Mouse (Mus musculus) liver, embryonic 13.5 days (tissue): ENCODE measurements around the gene Bpnt1. TPM values are rescaled to one million over a fixed set of nuclear protein-coding genes. Genes with fewer than 3 reads are reported as not detected.
A peak's percentile ranks its signal among the peaks of the same experiment; 100 is the strongest.
"Not testable (repeated sequence)": the region's sequence is repeated elsewhere in the genome, so short reads cannot be mapped to it uniquely, and the experiment has no call there.

Experiments
- ATAC-seq: fragments of 200-750 bp; cut with Nextera tagmentation; 2 replicates; pipeline ENCODE4 v1.8.0; 2017; ENCODE audit warnings: low read depth, mild to moderate bottlenecking, moderate number of reproducible peaks, moderate library complexity
- DNase-seq: peaks from one replicate; pipeline ENCODE4 v3.0.0; 2022
- H3K27ac ChIP-seq: fragments of 300-500 bp; sonication (generic); 2 replicates; pipeline ENCODE4 v1.5.1; 2015; ENCODE audit warnings: moderate library complexity, mild to moderate bottlenecking, inconsistent platforms
- H3K27me3 ChIP-seq: fragments of 300-500 bp; sonication (generic); 2 replicates; pipeline ENCODE4 v1.6.1; 2015; ENCODE audit warnings: mild to moderate bottlenecking, inconsistent platforms
- H3K36me3 ChIP-seq: fragments of 300-500 bp; sonication (generic); 2 replicates; pipeline ENCODE4 v1.6.1; 2015; ENCODE audit warnings: mild to moderate bottlenecking, inconsistent platforms
- H3K4me1 ChIP-seq: fragments of 300-500 bp; sonication (generic); replicated peaks from 2 replicates; pipeline ENCODE4 v1.6.1; 2015; ENCODE audit warnings: inconsistent platforms
- H3K4me2 ChIP-seq: fragments of 300-500 bp; sonication (generic); 2 replicates; pipeline ENCODE4 v1.6.1; 2015; ENCODE audit warnings: inconsistent platforms, mild to moderate bottlenecking, moderate library complexity
- H3K4me3 ChIP-seq: fragments of 300-500 bp; sonication (generic); replicated peaks from 2 replicates; pipeline ENCODE4 v1.5.1; 2015; ENCODE audit warnings: mild to moderate bottlenecking, inconsistent platforms
- H3K9ac ChIP-seq: fragments of 300-500 bp; sonication (generic); 2 replicates; pipeline ENCODE4 v1.6.1; 2015; ENCODE audit warnings: mild to moderate bottlenecking, inconsistent platforms
- H3K9me3 ChIP-seq: fragments of 300-500 bp; sonication (generic); replicated peaks from 2 replicates; pipeline ENCODE4 v1.6.1; 2016; ENCODE audit warnings: inconsistent platforms
- WGBS: fragments of 180-500 bp; shearing (Covaris S2); methylation state at CpG from one replicate; pipeline ENCODE4 v1.1.7; 2015; ENCODE audit not compliant: insufficient replicate concordance; 5-methylcytosine and 5-hydroxymethylcytosine counted together
- polyA plus RNA-seq: library from polyadenylated mRNA; unstranded; fragments of >200 nt; fragmentation: Nextera tagmentation; extraction: Ambion mirVana; gene quantifications from 2 replicates; pipeline ENCODE4 v1.2.1, GENCODE M21; 2015

Bpnt1 gene
- polyA plus RNA-seq, 1 experiment from 2014 or later = 14.4 TPM

DNA sequence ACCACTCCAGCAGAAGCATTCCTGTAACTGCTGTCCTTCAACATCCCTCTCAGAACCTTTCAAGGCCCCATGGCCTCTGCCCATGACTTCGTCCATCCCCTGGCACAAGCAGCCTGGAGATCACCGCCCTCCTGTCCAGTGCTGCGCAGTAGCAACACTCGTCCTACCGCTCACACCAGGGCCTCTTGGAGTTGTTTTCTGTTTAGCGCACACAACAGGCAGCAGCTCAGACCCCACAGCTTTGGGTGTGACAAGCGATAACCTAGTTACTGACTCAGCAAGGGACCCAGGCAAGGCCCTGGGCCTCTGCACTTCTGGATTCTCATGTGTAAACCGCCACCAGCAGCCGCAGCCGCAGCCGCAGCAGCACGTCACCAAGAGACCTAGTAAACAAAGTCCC is 25.1 kb upstream of the Bpnt1 start:
- Histone ChIP-seq H3K27ac (no peak overlapping the region), H3K4me3 (no peak overlapping the region), H3K4me2 (no peak overlapping the region), H3K4me1 (no peaks in the 10 kb centered on the region; the same call in 1 of the 2 replicates), H3K36me3 (peaks cover 39% of the 10 kb centered on the region), H3K9me3 (no peaks in the 10 kb centered on the region), H3K9ac (no peak overlapping the region), H3K27me3 (no peaks in the 10 kb centered on the region)
- ATAC-seq (no peak), DNase-seq (no peak)
- 92% methylated on average over 12 of the region's 12 CpGs for WGBS

DNA sequence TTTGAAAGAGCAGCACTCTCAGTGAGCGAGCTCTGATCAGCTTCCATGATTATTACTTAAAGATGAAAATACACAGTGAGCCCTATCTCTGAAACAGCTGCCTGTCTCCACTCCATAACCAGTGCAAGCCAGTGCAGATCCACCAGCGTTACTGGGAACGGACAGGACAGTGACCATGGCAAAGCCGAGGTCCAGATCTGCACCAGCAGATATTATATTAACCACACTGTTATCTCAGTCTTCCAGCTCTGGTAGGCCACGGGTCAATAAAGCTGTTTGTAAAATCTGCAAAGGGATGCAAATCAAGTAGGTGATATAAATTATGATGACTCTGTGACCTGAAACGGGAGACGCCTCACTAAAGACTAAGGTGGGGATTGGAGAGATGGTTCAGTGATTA is 24.3 kb upstream of the Bpnt1 start:
- Histone ChIP-seq H3K4me2 (no peak overlapping the region), H3K9ac (no peak overlapping the region), H3K4me1 (no peaks in the 10 kb centered on the region; the same call in 1 of the 2 replicates), H3K4me3 (no peak overlapping the region), H3K27me3 (no peaks in the 10 kb centered on the region), H3K27ac (no peak overlapping the region), H3K9me3 (no peaks in the 10 kb centered on the region), H3K36me3 (peaks cover 38% of the 10 kb centered on the region)
- no peak for DNase-seq
- WGBS = 61% methylated on average over 7 of the region's 7 CpGs
- no peak for ATAC-seq

DNA sequence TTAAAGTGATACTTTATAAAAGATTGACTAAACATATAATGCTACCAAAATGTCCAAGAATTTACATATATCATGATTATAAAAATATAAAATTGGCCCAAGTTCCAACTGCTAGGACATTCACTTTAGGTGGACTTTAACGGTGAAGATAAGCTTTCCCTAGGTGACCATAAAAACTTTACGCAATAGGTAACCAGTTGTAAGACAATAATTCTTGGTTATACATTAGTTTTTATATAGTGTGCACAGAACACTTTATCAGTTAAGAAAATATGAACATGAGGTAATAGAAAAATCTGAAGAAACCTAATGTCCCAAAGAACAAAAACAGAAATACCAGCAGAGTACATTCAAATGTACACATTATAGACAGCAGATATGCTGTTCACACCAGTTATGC is 23.6 kb upstream of the Bpnt1 start:
- Histone ChIP-seq H3K4me3 (no peak overlapping the region), H3K9ac (no peak overlapping the region), H3K4me2 (no peak overlapping the region), H3K36me3 (peaks cover 37% of the 10 kb centered on the region), H3K27me3 (no peaks in the 10 kb centered on the region), H3K27ac (no peak overlapping the region), H3K4me1 (no peaks in the 10 kb centered on the region; the same call in 1 of the 2 replicates), H3K9me3 (no peaks in the 10 kb centered on the region)
- no peak for DNase-seq
- 90% methylated on average over 2 of the region's 2 CpGs for WGBS
- no peak for ATAC-seq

DNA sequence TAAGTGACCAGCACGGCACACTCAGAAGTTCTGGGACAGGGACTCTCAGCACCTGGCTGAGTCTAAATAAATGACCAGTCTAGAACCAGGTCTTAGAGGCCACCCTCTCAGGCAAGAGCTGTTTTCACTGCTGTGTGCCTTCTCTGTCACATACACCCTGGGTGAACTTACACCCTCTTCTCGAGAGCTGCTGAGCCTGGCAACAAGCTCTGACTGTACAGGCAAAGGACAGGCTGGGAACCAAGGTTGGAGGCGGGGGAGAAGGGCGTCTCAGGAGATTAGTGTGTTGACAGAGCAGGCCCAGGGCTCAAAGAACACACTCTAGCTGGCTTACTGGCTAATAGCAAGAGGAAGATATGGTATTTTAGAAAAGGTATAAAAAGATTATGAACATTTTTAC is 23.0 kb upstream of the Bpnt1 start:
- Histone ChIP-seq H3K4me2 (no peak overlapping the region), H3K27ac (no peak overlapping the region)
- ATAC-seq = no peak

DNA sequence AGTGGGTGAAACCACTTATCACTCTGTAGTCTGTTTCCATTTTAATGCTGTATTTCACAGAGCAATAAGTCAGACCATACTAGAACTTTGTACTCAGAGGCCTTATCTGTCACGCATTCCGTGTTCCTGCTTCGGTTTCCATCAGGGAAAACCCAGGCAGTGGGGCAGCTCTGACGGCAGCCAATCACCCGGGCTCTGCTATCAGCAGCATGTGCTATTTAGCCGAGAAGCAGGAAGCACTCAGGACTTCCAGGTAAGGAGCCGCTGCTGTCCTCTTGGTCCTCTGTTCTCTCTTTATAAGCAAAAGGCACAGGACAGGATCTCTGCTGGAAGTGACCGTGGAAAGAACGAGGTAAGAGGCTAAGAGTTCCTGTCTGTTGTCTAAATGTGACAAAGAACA is 20.0 kb upstream of the Bpnt1 start:
- Histone ChIP-seq H3K27me3 (no peaks in the 10 kb centered on the region), H3K4me1 (no peaks in the 10 kb centered on the region; the same call in 1 of the 2 replicates), H3K4me3 (no peak overlapping the region), H3K9me3 (no peaks in the 10 kb centered on the region), H3K36me3 (peaks cover 59% of the 10 kb centered on the region), H3K27ac (no peak overlapping the region; the same call in 1 of the 2 replicates), H3K4me2 (no peak overlapping the region), H3K9ac (no peak overlapping the region)
- WGBS = 78% methylated on average over 9 of the region's 9 CpGs
- no peak for ATAC-seq
- no peak for DNase-seq

More for the DNA sequence above, 23.0 kb upstream of the Bpnt1 start:
- Histone ChIP-seq H3K9me3 (no peaks in the 10 kb centered on the region), H3K27me3 (no peaks in the 10 kb centered on the region), H3K36me3 (peaks cover 43% of the 10 kb centered on the region), H3K4me1 (no peaks in the 10 kb centered on the region; the same call in 1 of the 2 replicates), H3K9ac (no peak overlapping the region), H3K4me3 (no peak overlapping the region)
- WGBS = 78% methylated on average over 4 of the region's 4 CpGs
- no peak for DNase-seq

DNA sequence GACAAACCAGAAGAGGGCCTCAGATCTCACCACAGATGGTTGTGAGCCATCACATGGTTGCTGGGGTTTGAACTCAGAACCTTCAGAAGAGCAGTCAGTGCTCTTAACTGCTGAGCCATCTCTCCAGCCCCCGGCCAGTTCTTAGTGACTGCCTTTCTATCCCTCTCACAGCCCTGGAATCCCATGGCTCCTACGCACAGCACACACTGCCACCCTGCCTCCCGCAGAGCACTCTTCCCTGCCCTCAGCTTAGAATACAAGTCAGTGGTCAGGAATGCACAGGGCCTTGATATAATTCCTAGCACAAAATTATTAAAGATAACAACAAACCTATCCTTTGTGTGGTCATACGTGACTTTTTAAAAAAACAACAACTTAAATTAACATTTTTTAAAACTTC is 17.4 kb upstream of the Bpnt1 start:
- Histone ChIP-seq H3K27ac (no peak overlapping the region), H3K27me3 (no peaks in the 10 kb centered on the region), H3K4me2 (no peak overlapping the region), H3K4me3 (no peak overlapping the region), H3K4me1 (no peaks in the 10 kb centered on the region), H3K9ac (no peak overlapping the region), H3K9me3 (no peaks in the 10 kb centered on the region), H3K36me3 (peaks cover 68% of the 10 kb centered on the region)
- ATAC-seq = no peak
- DNase-seq = no peak
- 87% methylated on average over 4 of the region's 4 CpGs for WGBS

DNA sequence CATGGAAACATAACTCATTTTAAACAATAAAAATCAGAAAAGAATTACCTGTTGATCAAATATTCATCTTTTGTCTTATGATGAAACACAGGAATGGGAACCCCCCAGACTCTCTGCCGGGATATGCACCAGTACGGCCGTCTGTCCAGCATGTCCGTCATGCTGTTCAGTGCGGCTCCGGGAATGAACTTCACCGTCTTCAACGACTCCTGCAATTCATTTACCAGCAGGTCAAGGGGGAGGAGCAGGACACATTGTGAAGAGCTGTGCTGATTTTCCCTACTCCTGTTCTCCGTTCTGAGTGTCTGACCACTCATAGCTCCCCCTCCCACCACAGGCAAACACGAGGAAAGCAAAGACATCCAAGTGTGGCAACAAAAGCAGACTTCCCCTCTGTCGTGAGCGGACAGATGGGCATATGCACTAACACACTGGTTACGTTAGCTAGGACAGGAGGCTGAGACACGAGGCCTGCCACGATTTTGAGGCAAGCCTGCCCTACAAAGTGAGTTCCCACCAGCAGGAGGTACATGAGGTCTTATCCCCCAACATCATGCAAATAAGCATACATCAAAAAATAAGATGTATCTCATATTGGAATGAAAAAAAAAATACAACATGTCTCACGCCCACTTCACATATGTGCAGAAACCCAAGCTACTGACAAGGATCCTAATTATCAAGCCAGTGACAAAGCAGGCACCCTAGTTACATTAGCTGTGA is 15.9 kb upstream of the Bpnt1 start:
- H3K4me2 ChIP-seq = no peak overlapping the region
- no peaks in the 10 kb centered on the region for H3K9me3 ChIP-seq
- DNase-seq = no peak
- H3K36me3 ChIP-seq = peaks cover 80% of the 10 kb centered on the region
- no peak overlapping the region for H3K9ac ChIP-seq
- WGBS = 81% methylated on average over 16 of the region's 16 CpGs
- ATAC-seq = no peak
- no peak overlapping the region for H3K27ac ChIP-seq
- no peaks in the 10 kb centered on the region for H3K27me3 ChIP-seq
- H3K4me3 ChIP-seq = no peak overlapping the region
- no peaks in the 10 kb centered on the region for H3K4me1 ChIP-seq

DNA sequence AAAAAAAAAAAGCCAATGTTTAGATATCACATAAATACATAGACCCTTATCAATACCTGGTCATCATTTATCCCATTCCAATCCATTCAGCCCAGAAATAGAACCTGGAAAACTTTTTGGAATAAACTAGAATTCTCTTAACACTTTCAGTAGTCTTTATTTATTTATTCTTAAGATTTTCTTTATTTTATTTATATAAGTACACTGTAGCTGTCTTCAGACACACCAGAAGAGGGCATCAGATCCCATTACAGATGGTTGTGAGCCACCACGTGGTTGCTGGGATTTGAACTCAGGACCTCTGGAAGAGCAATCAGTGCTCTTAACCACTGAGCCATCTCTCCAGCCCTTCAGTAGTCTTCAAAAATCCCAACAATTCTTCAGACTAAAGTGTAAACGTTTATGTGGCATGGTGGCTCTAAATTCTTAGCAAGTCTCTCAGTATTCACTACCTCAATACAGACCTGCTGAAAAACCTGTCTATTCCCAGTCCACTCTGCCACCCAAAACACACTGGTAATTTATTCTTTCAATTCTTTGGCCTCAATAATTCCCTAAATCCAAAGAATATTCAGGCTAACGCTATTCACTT is 4.1 kb upstream of the Bpnt1 start:
- H3K27ac ChIP-seq = peak overlapping the region; percentile 92
- H3K4me2 ChIP-seq = peak overlapping the region; percentile 83
- H3K9me3 ChIP-seq, H3K27me3 ChIP-seq, DNase-seq, ATAC-seq: not testable (repeated sequence)
- H3K4me3 ChIP-seq = peak overlapping the region; percentile 86
- H3K4me1 ChIP-seq = peaks cover 35% of the 10 kb centered on the region
- peaks cover 41% of the 10 kb centered on the region for H3K36me3 ChIP-seq
- H3K9ac ChIP-seq = peak overlapping the region; percentile 92
- WGBS = 43% methylated on average over 3 of the region's 3 CpGs

DNA sequence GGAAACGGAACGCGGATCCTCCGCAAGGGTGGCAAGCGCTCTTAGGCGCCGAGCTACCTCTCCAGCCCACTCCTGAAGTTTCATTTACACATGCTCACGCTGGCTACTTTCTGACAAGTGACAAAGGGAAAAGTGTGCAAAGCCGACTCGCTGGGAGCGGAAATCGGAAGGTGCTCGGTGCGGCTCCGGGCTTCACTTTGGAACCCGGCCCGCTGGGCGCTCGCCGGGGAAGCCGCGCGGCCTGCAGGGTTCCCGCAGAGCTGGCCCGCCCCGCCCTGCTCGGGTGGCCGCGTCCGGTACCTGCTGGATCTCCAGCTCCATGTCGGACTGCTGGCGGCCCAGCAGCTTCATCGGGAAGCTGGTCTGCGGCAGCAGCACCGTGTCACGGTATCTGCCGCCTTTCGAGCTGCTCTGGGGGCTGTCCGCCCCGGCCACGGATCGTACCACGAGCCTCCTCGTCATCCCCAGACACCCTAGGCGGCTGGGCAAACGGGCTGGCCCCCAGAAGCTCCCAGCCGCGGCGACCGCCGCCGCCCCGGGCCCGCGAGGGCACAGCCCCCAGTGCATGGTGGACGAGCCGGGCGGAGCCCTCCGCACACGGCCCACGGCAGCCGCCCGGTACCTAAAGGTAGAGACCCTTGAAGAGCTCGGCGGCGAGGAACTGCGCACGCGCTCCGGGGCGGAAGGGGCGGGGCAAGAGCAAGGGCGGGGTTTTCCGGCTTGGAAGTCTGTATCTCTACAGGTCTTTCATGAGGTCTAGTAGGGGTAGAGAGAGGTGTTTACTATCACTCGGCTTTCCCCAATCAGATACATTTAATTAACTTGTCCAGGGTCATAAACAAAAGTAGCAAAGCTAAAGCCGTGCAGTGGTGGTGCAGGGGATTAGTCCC is 3.0 kb upstream of the Bpnt1 start, which contains the start of gene Iars2:
TSS of gene Iars2 (minus strand) at position 676 of the 890 bp plus-strand sequence.
- H3K9ac ChIP-seq = peak within 1 kb of the TSS; percentile 92
- H3K4me3 ChIP-seq = peak within 1 kb of the TSS; percentile 86
- H3K36me3 ChIP-seq = peaks cover 30% of the 10 kb centered on the region
- H3K4me1 ChIP-seq = peaks cover 45% of the 10 kb centered on the region
- peak within 1 kb of the TSS; percentile 92 for H3K27ac ChIP-seq
- ATAC-seq = peak; percentile 88
- H3K4me2 ChIP-seq = peak within 1 kb of the TSS; percentile 83
- peak; percentile 88 for DNase-seq
- no peaks in the 10 kb centered on the region for H3K27me3 ChIP-seq
- no peaks in the 10 kb centered on the region for H3K9me3 ChIP-seq
- WGBS = under 1% methylated on average over 74 of the region's 76 CpGs

DNA sequence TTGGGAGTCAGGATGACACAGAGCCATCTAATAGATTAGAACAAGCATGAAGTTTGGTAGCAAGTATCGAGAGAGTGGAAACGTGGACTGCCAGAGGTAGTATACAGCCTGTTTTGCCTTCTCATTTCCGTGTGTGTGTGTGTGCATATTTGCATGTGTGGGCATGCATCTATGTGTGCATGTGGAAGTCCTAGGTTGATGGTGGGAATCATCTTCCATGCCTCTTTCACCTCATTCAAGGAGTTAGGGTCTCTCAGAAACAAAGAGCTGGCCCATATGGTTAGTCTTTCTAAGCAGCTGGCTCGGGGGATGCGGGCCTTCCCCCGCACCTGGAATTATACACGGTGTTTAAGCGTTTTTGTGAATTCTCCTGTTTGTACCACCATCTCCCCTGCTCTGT is 2.1 kb upstream of the Bpnt1 start:
- Histone ChIP-seq H3K36me3 (peaks cover 22% of the 10 kb centered on the region), H3K4me1 (peaks cover 45% of the 10 kb centered on the region), H3K4me2 (peak overlapping the region; percentile 83), H3K27ac (peak overlapping the region; percentile 92), H3K9ac (peak overlapping the region; percentile 92; the same call in 1 of the 2 replicates), H3K4me3 (peak overlapping the region; percentile 86), H3K9me3 (no peaks in the 10 kb centered on the region), H3K27me3 (no peaks in the 10 kb centered on the region)
- WGBS = 83% methylated on average over 8 of the region's 8 CpGs
- DNase-seq = no peak
- ATAC-seq = no peak

DNA sequence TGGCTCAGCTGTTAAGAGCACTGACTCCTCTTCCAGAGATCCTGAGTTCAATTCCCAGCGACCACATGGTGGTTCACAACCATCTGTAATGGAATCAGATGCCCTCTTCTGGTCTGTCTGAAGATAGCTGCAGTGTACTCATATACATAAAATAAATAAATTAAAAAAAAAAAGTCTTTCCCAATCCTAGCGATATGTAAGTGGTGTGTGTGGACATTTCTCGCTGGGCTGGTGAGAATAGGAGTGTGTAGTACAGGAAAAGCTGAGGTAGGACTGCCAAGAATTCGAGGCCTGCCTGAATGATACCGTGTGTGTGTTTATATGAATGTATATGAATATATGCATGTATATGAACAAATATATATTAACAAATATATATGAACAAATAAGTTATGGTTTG is 585 bp upstream of the Bpnt1 start:
- no peak overlapping the region for H3K27ac ChIP-seq
- WGBS = 46% methylated on average over 5 of the region's 5 CpGs
- no peaks in the 10 kb centered on the region for H3K9me3 ChIP-seq
- peak overlapping the region; percentile 83 for H3K4me2 ChIP-seq
- peak overlapping the region; percentile 74; the same call in 1 of the 2 replicates for H3K9ac ChIP-seq
- no peak overlapping the region for H3K4me3 ChIP-seq
- ATAC-seq (no peak), DNase-seq (no peak)
- peaks cover 45% of the 10 kb centered on the region for H3K4me1 ChIP-seq
- no peaks in the 10 kb centered on the region for H3K27me3 ChIP-seq
- peaks cover 9% of the 10 kb centered on the region for H3K36me3 ChIP-seq
